8 mouse cellular contexts compared by ENCODE assay signal in the genomic region with DNA sequence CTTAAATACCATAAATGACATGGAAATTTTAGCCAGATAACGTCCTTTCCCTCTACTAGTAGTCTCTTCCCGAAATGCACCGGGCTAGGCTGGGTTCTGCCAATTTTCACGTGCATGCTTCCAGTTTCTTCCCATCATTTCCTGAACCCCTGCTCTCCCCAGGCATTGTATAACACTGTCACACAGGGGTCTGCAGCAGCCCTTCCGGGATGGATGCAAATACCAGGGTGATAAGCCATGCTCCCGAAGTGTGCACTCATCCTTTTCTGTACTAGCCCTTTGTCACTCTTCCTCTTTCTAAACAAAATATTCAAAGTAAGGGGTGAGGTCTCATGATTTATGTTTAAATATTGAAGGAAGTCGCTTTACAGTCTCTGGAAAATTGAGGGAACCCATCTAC. TPM values are rescaled to one million over a fixed set of nuclear protein-coding genes. Genes with fewer than 3 reads are reported as not detected.
DNase-seq lines count a peak whose midpoint lies in the region; ATAC-seq and TF ChIP-seq lines count a peak whose summit lies in the region.

No protein-coding gene starts in this region.

- H3K27ac ChIP-seq in lung, embryonic 16.5 days (ENCODE audit: low read length) = no peak overlapping the region
- no peak overlapping the region for H3K27ac ChIP-seq in embryonic fibroblast, embryonic 13.5 days (ENCODE audit: insufficient read depth, low read length)
- no peak overlapping the region for H3K27ac ChIP-seq in intestine, postnatal 0 days (ENCODE audit: low read depth, low read length)
- H3K27ac ChIP-seq in olfactory bulb, adult 2 months (ENCODE audit: insufficient read depth, low read depth, low read length) = no peak overlapping the region

- WGBS in lung, embryonic 16.5 days = 44% methylated on average over 7 of the region's 7 CpGs
- 48% methylated on average over 7 of the region's 7 CpGs for WGBS in intestine, postnatal 0 days
- WGBS in olfactory bulb, adult 2 months = 55% methylated on average over 7 of the region's 7 CpGs

- peaks cover 12% of the 10 kb centered on the region for H3K4me1 ChIP-seq in lung, embryonic 16.5 days (replicated peaks; ENCODE audit: control insufficient read depth, insufficient read depth, low read length)
- H3K4me1 ChIP-seq in embryonic fibroblast, embryonic 13.5 days (ENCODE audit: control insufficient read depth, insufficient read depth, low read length) = peaks cover 6% of the 10 kb centered on the region
- H3K4me1 ChIP-seq in intestine, postnatal 0 days (replicated peaks; ENCODE audit: control insufficient read depth, insufficient read depth, low read length) = 0 out of 2 replicates have a peak, but pooled peaks cover 3% of the 10 kb centered on the region
- H3K4me1 ChIP-seq in olfactory bulb, adult 2 months (ENCODE audit: control insufficient read depth, insufficient read depth, low read length) = peaks cover 6% of the 10 kb centered on the region

- H3K9ac ChIP-seq in lung, embryonic 16.5 days (ENCODE audit: low read length) = peak overlapping the region; percentile 98
- 0 out of 2 replicates have a peak overlapping the region, but pooled peaks have one; percentile 89 for H3K9ac ChIP-seq in intestine, postnatal 0 days (ENCODE audit: low read depth, low read length)

- peak overlapping the region; percentile 84 for H3K4me2 ChIP-seq in lung, embryonic 16.5 days (ENCODE audit: low read depth, low read length)
- H3K4me2 ChIP-seq in intestine, postnatal 0 days (replicated peaks; ENCODE audit: low read depth) = peak overlapping the region; percentile 81

- peak overlapping the region; percentile 77 for H3K4me3 ChIP-seq in lung, embryonic 16.5 days (ENCODE audit: low read length)
- H3K4me3 ChIP-seq in embryonic fibroblast, embryonic 13.5 days (ENCODE audit: insufficient read depth, low read length) = peak overlapping the region; percentile 77; the same call in 1 of the 2 replicates
- H3K4me3 ChIP-seq in intestine, postnatal 0 days (ENCODE audit: low read depth, low read length) = peak overlapping the region; percentile 78
- H3K4me3 ChIP-seq in olfactory bulb, adult 2 months (ENCODE audit: insufficient read depth, low read depth, low read length) = peak overlapping the region; percentile 83

- H3K36me3 ChIP-seq in lung, embryonic 16.5 days (ENCODE audit: control insufficient read depth, insufficient read depth, low read length) = no peaks in the 10 kb centered on the region
- no peaks in the 10 kb centered on the region for H3K36me3 ChIP-seq in intestine, postnatal 0 days (ENCODE audit: control insufficient read depth, insufficient read depth)

- no peaks in the 10 kb centered on the region; the same call in 1 of the 2 replicates for H3K27me3 ChIP-seq in lung, embryonic 16.5 days (ENCODE audit: control insufficient read depth, insufficient read depth, low read depth, low read length)
- H3K27me3 ChIP-seq in intestine, postnatal 0 days (replicated peaks; ENCODE audit: control insufficient read depth, insufficient read depth, low read length) = no peaks in the 10 kb centered on the region

- ATAC-seq in lung, embryonic 16.5 days (ENCODE audit: low read depth) = no peak
- no peak for ATAC-seq in intestine, postnatal 0 days
- ATAC-seq in megakaryocyte-erythroid progenitor cell, adult 5-6 weeks (replicated peaks; ENCODE audit: low FRiP score, low TSS enrichment, poor library complexity, severe bottlenecking) = no peak

- TF ChIP-seq CTCF in embryonic fibroblast, embryonic 13.5 days (IDR thresholded peaks at IDR 0.05; ENCODE audit: borderline replicate concordance, insufficient read depth, low read length) = no peak
- no peak for TF ChIP-seq CTCF in intestine, postnatal 0 days (IDR thresholded peaks at IDR 0.05; ENCODE audit: low read depth)
- no peak for TF ChIP-seq CTCF in olfactory bulb, adult 2 months (IDR thresholded peaks at IDR 0.05; ENCODE audit: insufficient read depth, low read depth, low read length)

- no peak for TF ChIP-seq POLR2A in embryonic fibroblast, embryonic 13.5 days (IDR thresholded peaks at IDR 0.05; ENCODE audit: low read depth, low read length)
- no peak for TF ChIP-seq POLR2A in olfactory bulb, adult 2 months (IDR thresholded peaks at IDR 0.05; ENCODE audit: insufficient read depth, low read depth, low read length)

- no peaks in the 10 kb centered on the region for H3K9me3 ChIP-seq in lung, embryonic 16.5 days (ENCODE audit: control insufficient read depth, low read length)
- H3K9me3 ChIP-seq in intestine, postnatal 0 days (ENCODE audit: control insufficient read depth) = no peaks in the 10 kb centered on the region

- DNase-seq in lung, postnatal 4 days = no peak
- no peak for DNase-seq in right cerebral cortex, adult 18-20 months
- no peak for DNase-seq in gastrocnemius, adult 18-20 months (ENCODE audit: low spot score)

RNA-seq across cellular contexts. Expression of a gene that starts 0.9 kb away (rescaled TPM):
- polyA plus RNA-seq in lung, embryonic 16.5 days (2015; fragmentation: Nextera tagmentation; extraction: Ambion mirVana) = 11.7 and 12.5 TPM in 2 replicates
- polyA plus RNA-seq in embryonic fibroblast, embryonic 13.5 days (2011; ENCODE audit: insufficient read length, low read depth, missing spikeins) = 3.9 and 4.3 TPM in 2 replicates
- polyA plus RNA-seq in intestine, postnatal 0 days (2015; fragmentation: Nextera tagmentation; extraction: Ambion mirVana) = 2.9 and 3.3 TPM in 2 replicates
- not detected in 2 replicates for polyA plus RNA-seq in olfactory bulb, adult 2 months (2012; ENCODE audit: insufficient read depth, insufficient read length, low replicate concordance, missing spikeins)
- total RNA-seq in gastrocnemius, adult 18-20 months (2021) = 1 to 10 TPM; 2.6 to 2.7 TPM
- total RNA-seq in megakaryocyte-erythroid progenitor cell, adult 5-6 weeks (2014; fragmentation: Nextera tagmentation) = 3.8 and 4.6 TPM in 2 replicates
- total RNA-seq in megakaryocyte-erythroid progenitor cell, adult 5-6 weeks (2017) = 4.4 and 6.2 TPM in 2 replicates
